16 mouse cellular contexts compared by ENCODE assay signal in genomic region chr15:25130096-25130495, GRCm38 (mm10).
"Had no signal": no experiment of that assay in that cellular context is flagged by ENCODE, and none has a peak within 500 bp of the region (broad histone marks: within the 10 kb centered on the region; RNA-seq: fewer than 3 reads in every experiment).

No protein-coding gene starts in this region.

- H3K36me3 ChIP-seq: midbrain, embryonic 10.5 days; midbrain, embryonic 12.5 days; neural tube, embryonic 13.5 days; neural tube, embryonic 15.5 days had no signal

- H3K9ac ChIP-seq: lung, embryonic 14.5 days; midbrain, embryonic 12.5 days; neural tube, embryonic 13.5 days; neural tube, embryonic 15.5 days had no signal

- DNase-seq: lung, embryonic 14.5 days; lung, postnatal 10 days; lung, postnatal 4 days; retina, postnatal 1 day; right cerebral cortex, adult 18-20 months; right cerebral cortex, postnatal 25 days; right cerebral cortex, postnatal 4 days; spleen, adult 18-20 months; thymus, adult 18-20 months; thymus, postnatal 14 days; thymus, postnatal 36 days had no signal

- H3K27me3 ChIP-seq: midbrain, embryonic 12.5 days; neural tube, embryonic 15.5 days had no signal

- H3K27ac ChIP-seq: midbrain, embryonic 10.5 days; midbrain, embryonic 12.5 days; neural tube, embryonic 13.5 days; neural tube, embryonic 15.5 days had no signal

- H3K4me3 ChIP-seq: midbrain, embryonic 10.5 days; midbrain, embryonic 12.5 days; myocyte; neural tube, embryonic 13.5 days; neural tube, embryonic 15.5 days had no signal

- H3K4me1 ChIP-seq: midbrain, embryonic 12.5 days; neural tube, embryonic 15.5 days had no signal
